9 mouse cellular contexts compared by ENCODE assay signal in genomic region chr10:84438466-84439227, GRCm38 (mm10). TPM values are rescaled to one million over a fixed set of nuclear protein-coding genes. Genes with fewer than 3 reads are reported as not detected.
DNase-seq lines count a peak whose midpoint lies in the region; ATAC-seq lines count a peak whose summit lies in the region.
"Had no signal": no experiment of that assay in that cellular context is flagged by ENCODE, and none has a peak within 500 bp of the region (broad histone marks: within the 10 kb centered on the region; RNA-seq: fewer than 3 reads in every experiment).

No protein-coding gene starts in this region.

- 13% methylated on average over 19 of the region's 19 CpGs for WGBS in heart, embryonic 16.5 days
- whole genome bisulfite sequencing in hindbrain, embryonic 11.5 days, result 36% methylated on average over 19 of the region's 19 CpGs
- WGBS in midbrain, embryonic 11.5 days, result 28% methylated on average over 19 of the region's 19 CpGs

- DNase-seq in heart, postnatal 36 days, result no peak
- peak; percentile 56 for DNase-seq in brain, adult 2 months (ENCODE audit: low read depth, low spot score)
- no peak for DNase-seq in hindbrain, embryonic 11.5 days (ENCODE audit: low spot score)
- DNase-seq in midbrain, embryonic 11.5 days (ENCODE audit: low spot score, missing footprints), result peak; percentile 91
- DNase-seq in natural killer cell, adult 2 months (ENCODE audit: low spot score in 2 of 2), result no peak
- no peak for DNase-seq in Muller cell, postnatal 12 days (ENCODE audit: inconsistent ontology term)
- DNase-seq in thymus, postnatal 10 days (ENCODE audit: low spot score in 2 of 2), result no peak

- H3K27me3 ChIP-seq in heart, embryonic 16.5 days (ENCODE audit: control insufficient read depth, insufficient read depth, low read length), result no peaks in the 10 kb centered on the region
- no peaks in the 10 kb centered on the region for H3K27me3 ChIP-seq in hindbrain, embryonic 11.5 days (ENCODE audit: control insufficient read depth, insufficient read depth, low read length)
- no peaks in the 10 kb centered on the region for H3K27me3 ChIP-seq in midbrain, embryonic 11.5 days (ENCODE audit: control insufficient read depth, insufficient read depth, low read length)

- no peaks in the 10 kb centered on the region for H3K36me3 ChIP-seq in heart, embryonic 16.5 days (ENCODE audit: control insufficient read depth, insufficient read depth)
- H3K36me3 ChIP-seq in hindbrain, embryonic 11.5 days (ENCODE audit: control insufficient read depth, insufficient read depth, low read length), result no peaks in the 10 kb centered on the region; the same call in 1 of the 2 replicates
- H3K36me3 ChIP-seq in midbrain, embryonic 11.5 days (ENCODE audit: control insufficient read depth, insufficient read depth, low read length), result no peaks in the 10 kb centered on the region

- intact Hi-C loops in heart, postnatal 36 days (cut with DNase I), result loop anchor here (1.0 to 10.0 kb wide), 5 partner anchors 46 to 618 kb away; no protein-coding TSS in a partner anchor

- H3K27ac ChIP-seq in heart, embryonic 16.5 days (ENCODE audit: low read length), result peak overlapping the region; percentile 98
- peak overlapping the region; percentile 62; the same call in 1 of the 2 replicates for H3K27ac ChIP-seq in hindbrain, embryonic 11.5 days (ENCODE audit: low read depth, low read length)
- peak overlapping the region; percentile 52 for H3K27ac ChIP-seq in midbrain, embryonic 11.5 days (ENCODE audit: low read depth, low read length)

- H3K4me2 ChIP-seq in heart, embryonic 16.5 days (ENCODE audit: low read depth, low read length), result peak overlapping the region; percentile 91
- peak overlapping the region; percentile 84 for H3K4me2 ChIP-seq in hindbrain, embryonic 11.5 days (replicated peaks; ENCODE audit: low read depth, low read length)
- peak overlapping the region; percentile 92 for H3K4me2 ChIP-seq in midbrain, embryonic 11.5 days

- H3K4me3 ChIP-seq in heart, embryonic 16.5 days (ENCODE audit: low read length), result peak overlapping the region; percentile 81
- H3K4me3 ChIP-seq in hindbrain, embryonic 11.5 days (ENCODE audit: low read depth, low read length), result peak overlapping the region; percentile 83
- H3K4me3 ChIP-seq in midbrain, embryonic 11.5 days (ENCODE audit: low read depth, low read length), result peak overlapping the region; percentile 75
- H3K4me3 ChIP-seq: erythroblast, embryonic 14.5 days had no signal

- H3K4me1 ChIP-seq in heart, embryonic 16.5 days (ENCODE audit: control insufficient read depth, insufficient read depth, low read length), result peaks cover 37% of the 10 kb centered on the region
- H3K4me1 ChIP-seq in hindbrain, embryonic 11.5 days (replicated peaks; ENCODE audit: control insufficient read depth, insufficient read depth, low read length), result peaks cover 3% of the 10 kb centered on the region; the same call in 1 of the 2 replicates
- H3K4me1 ChIP-seq in midbrain, embryonic 11.5 days (ENCODE audit: control insufficient read depth, insufficient read depth, low read length), result peaks cover 48% of the 10 kb centered on the region

- no peak for ATAC-seq in heart, embryonic 16.5 days (replicated peaks; ENCODE audit: extremely low read depth, insufficient read depth, low FRiP score)
- no peak for ATAC-seq in hindbrain, embryonic 11.5 days (ENCODE audit: low FRiP score)
- ATAC-seq in midbrain, embryonic 11.5 days (ENCODE audit: low FRiP score), result no peak

- H3K9me3 ChIP-seq in heart, embryonic 16.5 days (replicated peaks; ENCODE audit: control insufficient read depth, low read length), result no peaks in the 10 kb centered on the region
- no peaks in the 10 kb centered on the region for H3K9me3 ChIP-seq in hindbrain, embryonic 11.5 days (ENCODE audit: control insufficient read depth, low read length)
- H3K9me3 ChIP-seq in midbrain, embryonic 11.5 days (ENCODE audit: control insufficient read depth, low read length), result no peaks in the 10 kb centered on the region

- peak overlapping the region; percentile 100 for H3K9ac ChIP-seq in heart, embryonic 16.5 days (ENCODE audit: low read length)
- H3K9ac ChIP-seq in hindbrain, embryonic 11.5 days (ENCODE audit: low read depth, low read length), result peak overlapping the region; percentile 49; the same call in 1 of the 2 replicates
- H3K9ac ChIP-seq in midbrain, embryonic 11.5 days (ENCODE audit: low read length), result peak overlapping the region; percentile 100

RNA-seq across cellular contexts. Expression of gene Nuak1, which starts 1.8 kb away (rescaled TPM):
- polyA plus RNA-seq in heart, embryonic 16.5 days (2015; fragmentation: Nextera tagmentation; extraction: Ambion mirVana), result 3.0 and 3.2 TPM in 2 replicates
- total RNA-seq in heart, postnatal 36 days (2021), result 10 to 100 TPM; 24.6 to 36.3 TPM
- 5.1 and 5.7 TPM in 2 replicates for polyA plus RNA-seq in hindbrain, embryonic 11.5 days (2014; fragmentation: Nextera tagmentation; extraction: Ambion mirVana)
- polyA plus RNA-seq in midbrain, embryonic 11.5 days (2014; fragmentation: Nextera tagmentation; extraction: Ambion mirVana), result 4.8 TPM in 2 replicates

Comparison
In these comparisons a context has a peak if more than half of its experiments do, and no peak if none do; other contexts are left out.
1. H3K9ac ChIP-seq: peak in every context shown above with its lines; median percentile 100 in heart, embryonic 16.5 days; 100 in midbrain, embryonic 11.5 days; 49 in hindbrain, embryonic 11.5 days.
2. DNase-seq: peak in brain, adult 2 months (single experiment) and midbrain, embryonic 11.5 days (single experiment); none in heart, postnatal 36 days (0 of 2), hindbrain, embryonic 11.5 days (single experiment), natural killer cell, adult 2 months (0 of 2), Muller cell, postnatal 12 days (single experiment) and thymus, postnatal 10 days (0 of 2).
3. Peak in every context shown above with its lines, with median percentiles within 50 percentile points of each other: H3K27ac ChIP-seq, H3K4me2 ChIP-seq and H3K4me3 ChIP-seq.